In genomic region chr11:62553186-62553585, GRCm38 (mm10) we compare ENCODE assay signal across 8 mouse cellular contexts. TPM values are rescaled to one million over a fixed set of nuclear protein-coding genes. Genes with fewer than 3 reads are reported as not detected.
DNase-seq lines count a peak whose midpoint lies in the region; ATAC-seq and TF ChIP-seq lines count a peak whose summit lies in the region.

No protein-coding gene starts in this region.

- H3K4me3 ChIP-seq in lung, embryonic 14.5 days (ENCODE audit: low read depth, low read length), result peak overlapping the region; percentile 55
- peak overlapping the region; percentile 48 for H3K4me3 ChIP-seq in embryonic facial prominence, embryonic 14.5 days (ENCODE audit: low read depth, low read length)
- H3K4me3 ChIP-seq in intestine, embryonic 16.5 days (ENCODE audit: low read length), result peak overlapping the region; percentile 53
- H3K4me3 ChIP-seq in neural tube, embryonic 13.5 days, result peak overlapping the region; percentile 56

- peak overlapping the region; percentile 99 for H3K4me2 ChIP-seq in lung, embryonic 14.5 days
- H3K4me2 ChIP-seq in embryonic facial prominence, embryonic 14.5 days (ENCODE audit: low read depth, low read length), result peak overlapping the region; percentile 97
- peak overlapping the region; percentile 85 for H3K4me2 ChIP-seq in intestine, embryonic 16.5 days (ENCODE audit: low read depth, low read length)
- H3K4me2 ChIP-seq in neural tube, embryonic 13.5 days, result peak overlapping the region; percentile 99

- no peaks in the 10 kb centered on the region for H3K27me3 ChIP-seq in lung, embryonic 14.5 days (ENCODE audit: insufficient read depth, low read length)
- H3K27me3 ChIP-seq in embryonic facial prominence, embryonic 14.5 days (replicated peaks; ENCODE audit: control insufficient read depth, insufficient read depth, low read length), result no peaks in the 10 kb centered on the region
- H3K27me3 ChIP-seq in intestine, embryonic 16.5 days (replicated peaks; ENCODE audit: control insufficient read depth, insufficient read depth, low read length), result no peaks in the 10 kb centered on the region
- no peaks in the 10 kb centered on the region for H3K27me3 ChIP-seq in neural tube, embryonic 13.5 days

- peaks cover 27% of the 10 kb centered on the region for H3K36me3 ChIP-seq in lung, embryonic 14.5 days (ENCODE audit: insufficient read depth)
- peaks cover 28% of the 10 kb centered on the region for H3K36me3 ChIP-seq in embryonic facial prominence, embryonic 14.5 days (ENCODE audit: control insufficient read depth, insufficient read depth, low read length)
- no peaks in the 10 kb centered on the region for H3K36me3 ChIP-seq in intestine, embryonic 16.5 days (ENCODE audit: control insufficient read depth, insufficient read depth, low read length)
- H3K36me3 ChIP-seq in neural tube, embryonic 13.5 days, result peaks cover 29% of the 10 kb centered on the region

- WGBS in lung, embryonic 14.5 days, result 14% methylated on average over 1 of the region's 1 CpGs
- 37% methylated on average over 1 of the region's 1 CpGs for WGBS in embryonic facial prominence, embryonic 14.5 days
- 23% methylated on average over 1 of the region's 1 CpGs for WGBS in intestine, embryonic 16.5 days
- 36% methylated on average over 1 of the region's 1 CpGs for WGBS in neural tube, embryonic 13.5 days

- H3K9me3 ChIP-seq in lung, embryonic 14.5 days (ENCODE audit: low read depth, low read length), result no peaks in the 10 kb centered on the region
- no peaks in the 10 kb centered on the region for H3K9me3 ChIP-seq in embryonic facial prominence, embryonic 14.5 days (ENCODE audit: control insufficient read depth, low read length)
- no peaks in the 10 kb centered on the region for H3K9me3 ChIP-seq in intestine, embryonic 16.5 days (ENCODE audit: control insufficient read depth, low read length)
- H3K9me3 ChIP-seq in neural tube, embryonic 13.5 days, result no peaks in the 10 kb centered on the region

- ATAC-seq in lung, embryonic 14.5 days (ENCODE audit: insufficient read depth), result no peak
- no peak for ATAC-seq in embryonic facial prominence, embryonic 14.5 days (ENCODE audit: low read depth)
- ATAC-seq in intestine, embryonic 16.5 days, result no peak
- ATAC-seq in neural tube, embryonic 13.5 days (ENCODE audit: low read depth), result no peak

- peaks cover 21% of the 10 kb centered on the region; the same call in 1 of the 2 replicates for H3K4me1 ChIP-seq in lung, embryonic 14.5 days (ENCODE audit: insufficient read depth)
- H3K4me1 ChIP-seq in embryonic facial prominence, embryonic 14.5 days (ENCODE audit: control insufficient read depth, insufficient read depth, low read length), result peaks cover 20% of the 10 kb centered on the region
- H3K4me1 ChIP-seq in intestine, embryonic 16.5 days (ENCODE audit: control insufficient read depth, insufficient read depth, low read length), result peaks cover 18% of the 10 kb centered on the region
- H3K4me1 ChIP-seq in neural tube, embryonic 13.5 days (replicated peaks), result peaks cover 49% of the 10 kb centered on the region

- no peak for TF ChIP-seq CTCF in lung, embryonic 14.5 days (IDR thresholded peaks at IDR 0.05; ENCODE audit: low read depth)

- peak overlapping the region; percentile 55 for H3K9ac ChIP-seq in lung, embryonic 14.5 days
- peak overlapping the region; percentile 55 for H3K9ac ChIP-seq in embryonic facial prominence, embryonic 14.5 days (ENCODE audit: low read depth, low read length)
- peak overlapping the region; percentile 44 for H3K9ac ChIP-seq in intestine, embryonic 16.5 days (ENCODE audit: low read depth, low read length)
- H3K9ac ChIP-seq in neural tube, embryonic 13.5 days, result peak overlapping the region; percentile 70

- DNase-seq in lung, embryonic 14.5 days, result no peak
- no peak for DNase-seq in lung, postnatal 14 days
- DNase-seq in embryonic facial prominence, embryonic 14.5 days (ENCODE audit: low spot score), result no peak
- DNase-seq in cerebellum, adult 8-10 months, result no peak
- no peak for DNase-seq in right cerebral cortex, postnatal 36 days (ENCODE audit: low spot score in 2 of 2)
- DNase-seq in left cerebral cortex, adult 18-20 months (ENCODE audit: low spot score in 2 of 2), result no peak

- H3K27ac ChIP-seq in lung, embryonic 14.5 days (ENCODE audit: low read depth), result no peak overlapping the region
- H3K27ac ChIP-seq in embryonic facial prominence, embryonic 14.5 days (replicated peaks; ENCODE audit: low read depth, low read length), result no peak overlapping the region
- H3K27ac ChIP-seq in intestine, embryonic 16.5 days (ENCODE audit: low read length), result no peak overlapping the region
- H3K27ac ChIP-seq in neural tube, embryonic 13.5 days (replicated peaks), result no peak overlapping the region

RNA-seq across cellular contexts. Expression of gene Ubb, which starts 2.2 kb away (rescaled TPM):
- 2,928 and 2,952 TPM in 2 replicates for polyA plus RNA-seq in lung, embryonic 14.5 days (2014; fragmentation: Nextera tagmentation; extraction: Ambion mirVana)
- polyA plus RNA-seq in embryonic facial prominence, embryonic 14.5 days (2014; fragmentation: Nextera tagmentation; extraction: Ambion mirVana), result 3,072 and 3,339 TPM in 2 replicates
- 2,570 and 2,643 TPM in 2 replicates for polyA plus RNA-seq in intestine, embryonic 16.5 days (2015; fragmentation: Nextera tagmentation; extraction: Ambion mirVana)
- polyA plus RNA-seq in neural tube, embryonic 13.5 days (2015; fragmentation: Nextera tagmentation; extraction: Ambion mirVana), result 4,310 and 4,558 TPM in 2 replicates
- 1,000 to 10,000 TPM; 1,699 to 1,805 TPM for total RNA-seq in left cerebral cortex, adult 18-20 months (2021)

RNA-seq across cellular contexts. Expression of gene Cenpv, which starts 14.1 kb away (rescaled TPM):
- polyA plus RNA-seq in lung, embryonic 14.5 days (2014; fragmentation: Nextera tagmentation; extraction: Ambion mirVana), result 18.2 and 18.9 TPM in 2 replicates
- polyA plus RNA-seq in embryonic facial prominence, embryonic 14.5 days (2014; fragmentation: Nextera tagmentation; extraction: Ambion mirVana), result 26.0 and 27.5 TPM in 2 replicates
- 6.8 and 17.9 TPM in 2 replicates for polyA plus RNA-seq in intestine, embryonic 16.5 days (2015; fragmentation: Nextera tagmentation; extraction: Ambion mirVana)
- 52.2 and 62.6 TPM in 2 replicates for polyA plus RNA-seq in neural tube, embryonic 13.5 days (2015; fragmentation: Nextera tagmentation; extraction: Ambion mirVana)
- total RNA-seq in left cerebral cortex, adult 18-20 months (2021), result 10 to 100 TPM; 34.7 to 36.9 TPM

RNA-seq across cellular contexts. Expression of gene Trpv2, which starts 21.1 kb away (rescaled TPM):
- polyA plus RNA-seq in lung, embryonic 14.5 days (2014; fragmentation: Nextera tagmentation; extraction: Ambion mirVana), result 3.9 and 4.2 TPM in 2 replicates
- polyA plus RNA-seq in embryonic facial prominence, embryonic 14.5 days (2014; fragmentation: Nextera tagmentation; extraction: Ambion mirVana), result 5.3 and 6.4 TPM in 2 replicates
- polyA plus RNA-seq in intestine, embryonic 16.5 days (2015; fragmentation: Nextera tagmentation; extraction: Ambion mirVana), result 11.0 and 11.2 TPM in 2 replicates
- polyA plus RNA-seq in neural tube, embryonic 13.5 days (2015; fragmentation: Nextera tagmentation; extraction: Ambion mirVana), result 23.1 and 25.0 TPM in 2 replicates
- 10 to 100 TPM; 21.1 to 21.2 TPM for total RNA-seq in left cerebral cortex, adult 18-20 months (2021)
